Mouse (Mus musculus) 3T3-L1 (cell line): ENCODE measurements around the gene Ly86.

Source experiments
- DNase-seq: peaks from one replicate; pipeline ENCODE4 v3.0.0-alpha.2; 2015; ENCODE audit warnings: low read depth, low spot score

Ly86 gene

DNA sequence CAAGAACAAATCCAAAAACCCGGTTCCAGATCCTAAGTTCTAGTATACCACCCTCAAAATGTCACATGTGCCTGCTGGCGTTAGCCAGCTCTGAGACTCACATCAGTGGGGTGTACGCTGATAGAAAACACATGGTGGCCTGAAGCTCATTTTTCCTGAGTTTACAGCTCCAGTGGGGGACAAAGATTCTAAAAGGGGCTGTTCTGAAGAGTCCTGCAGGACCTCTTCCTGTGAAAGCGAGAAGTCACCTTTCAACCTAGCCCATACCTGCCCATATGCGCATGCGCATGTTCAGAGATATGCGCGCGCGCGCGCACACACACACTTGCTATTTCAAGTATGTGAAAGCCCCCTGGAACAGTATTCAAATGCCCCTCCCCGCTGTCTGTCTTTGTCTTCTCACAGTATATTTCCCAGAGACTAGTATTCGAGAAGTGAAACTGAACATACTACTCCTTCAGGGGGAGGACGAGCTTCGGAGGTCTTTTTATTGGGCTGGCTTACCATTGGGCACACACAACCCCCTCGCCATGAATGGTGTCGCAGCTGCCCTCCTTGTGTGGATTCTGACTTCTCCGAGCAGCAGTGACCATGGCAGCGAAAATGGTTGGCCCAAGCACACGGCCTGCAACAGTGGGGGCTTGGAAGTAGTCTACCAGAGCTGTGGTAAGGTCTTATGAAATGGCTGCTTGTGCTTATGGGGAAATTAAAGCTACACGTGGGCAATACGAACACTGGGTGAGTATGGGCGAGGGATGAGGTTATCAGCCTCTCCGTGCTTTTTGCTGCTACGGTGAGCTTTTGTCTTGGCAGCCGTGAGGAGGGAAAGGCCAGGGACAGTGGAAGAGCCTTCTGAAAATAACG, at the start of gene Ly86:
Gene Ly86 (plus strand): TSS at position 300 of the 864 bp plus-strand sequence.
- DNase-seq, result no peak

GRCm38 (mm10) chr13:37297886-37298285, 47.1 kb upstream of the Ly86 start:
- DNase-seq, result no peak

GRCm38 (mm10) chr13:37298856-37299255, 46.2 kb upstream of the Ly86 start:
- DNase-seq, result peak; percentile 59

DNA sequence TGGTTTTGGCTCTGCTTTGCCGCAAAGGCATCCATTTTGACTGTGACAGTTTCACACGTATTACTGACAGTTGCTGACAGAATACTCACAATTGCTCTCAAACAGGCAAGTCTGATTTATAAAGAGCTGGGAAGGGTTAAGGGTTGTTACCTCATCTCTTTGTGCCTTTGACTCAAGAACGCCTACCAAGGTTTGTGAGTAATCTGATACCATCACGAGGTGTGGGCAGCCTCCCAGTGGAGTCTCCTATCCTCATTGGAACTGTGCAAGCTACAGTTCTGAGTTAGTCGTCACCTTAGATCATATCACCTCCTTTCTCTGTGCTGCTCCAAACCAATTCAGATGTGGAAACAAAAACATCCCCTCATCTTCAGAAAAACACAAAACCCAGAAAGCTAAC, 42.1 kb upstream of the Ly86 start:
- peak; percentile 93 for DNase-seq

- DNase-seq, result no peak
Measured at GRCm38 (mm10) chr13:37308006-37308405, 37.0 kb upstream of the Ly86 start.

DNA sequence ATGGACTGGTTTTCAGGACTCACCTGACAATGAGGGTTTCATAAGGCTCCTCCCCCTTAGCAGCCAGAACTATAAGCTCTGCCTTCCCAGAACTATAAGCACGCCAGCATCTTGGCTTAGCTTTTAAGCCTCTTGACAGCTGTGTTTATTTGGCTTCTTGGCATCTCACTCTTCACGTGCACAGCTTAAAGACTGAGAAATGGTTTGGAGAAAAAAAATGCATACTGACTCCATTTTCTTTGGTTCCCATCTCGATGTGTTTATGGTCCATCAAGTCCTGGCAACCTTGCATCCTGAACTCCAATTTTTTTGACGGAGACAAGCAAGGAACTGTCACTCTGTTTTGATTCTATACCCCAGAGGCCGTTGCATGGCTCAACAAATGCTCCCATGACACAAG, 35.7 kb upstream of the Ly86 start:
- DNase-seq, result no peak

- DNase-seq, result no peak
Measured at GRCm38 (mm10) chr13:37310331-37310730, 34.7 kb upstream of the Ly86 start.

- no peak for DNase-seq
Measured at GRCm38 (mm10) chr13:37311555-37312221, 33.3 kb upstream of the Ly86 start.

GRCm38 (mm10) chr13:37312222-37312928, 32.6 kb upstream of the Ly86 start:
- DNase-seq, result peak; percentile 95

DNA sequence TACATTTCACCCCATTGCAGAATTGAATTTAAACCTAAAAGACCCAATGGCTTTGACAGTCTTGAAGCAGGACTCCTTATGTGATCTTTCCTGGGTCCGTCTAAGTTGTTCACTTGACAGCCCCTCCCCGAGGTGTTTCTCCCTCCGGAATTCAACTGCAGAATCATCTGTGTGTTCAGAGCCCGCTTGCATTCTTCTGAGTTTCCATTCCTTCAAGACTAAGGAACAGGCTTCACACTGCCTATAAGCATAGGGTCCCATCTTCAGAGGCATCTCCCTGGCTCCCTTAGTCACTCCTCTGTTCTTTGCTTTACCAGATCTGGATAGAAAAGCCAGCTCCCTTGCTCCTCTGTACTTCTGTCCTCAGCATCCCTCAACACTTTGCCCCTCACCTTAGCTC, 32.1 kb upstream of the Ly86 start:
- no peak for DNase-seq

DNA sequence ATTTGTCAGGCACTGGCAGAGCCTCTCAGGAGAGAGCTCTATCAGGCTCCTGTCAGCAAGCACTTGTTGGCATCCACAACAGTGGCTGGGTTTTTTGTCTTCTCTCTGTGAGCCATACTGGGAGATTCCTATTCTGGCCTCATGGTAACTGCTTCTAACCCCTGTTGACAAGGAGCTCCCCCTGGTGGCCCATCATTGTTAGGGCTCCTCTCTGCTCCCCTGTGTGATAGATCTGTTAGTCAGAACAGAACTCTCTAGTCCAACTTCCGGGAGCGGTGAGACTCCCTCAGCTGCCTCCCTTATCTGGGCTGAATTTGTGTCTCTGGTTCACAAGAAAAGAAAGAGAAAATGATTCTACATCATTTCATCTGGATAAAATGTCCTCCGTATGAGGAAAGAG, 19.5 kb upstream of the Ly86 start:
- peak; percentile 84 for DNase-seq

DNA sequence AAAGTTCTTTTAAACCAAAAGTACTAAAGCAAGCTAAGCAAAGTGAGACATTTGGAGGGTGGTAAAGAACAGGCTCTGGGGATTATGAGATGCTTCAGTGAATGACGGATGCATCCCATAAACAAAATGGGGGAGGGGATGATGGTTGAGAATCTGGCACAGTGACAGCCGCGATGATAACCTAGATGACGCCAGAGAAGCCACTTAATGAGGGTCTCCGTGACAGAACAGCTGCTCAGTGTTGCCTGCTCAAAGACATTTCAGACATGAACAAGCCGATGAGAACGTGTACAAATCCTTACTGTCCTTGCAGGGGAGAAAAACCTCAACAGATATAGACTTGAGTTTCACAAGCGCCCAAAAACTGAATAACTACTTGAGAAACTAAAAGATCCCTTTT, 15.3 kb upstream of the Ly86 start:
- DNase-seq, result no peak

- no peak for DNase-seq
Measured at GRCm38 (mm10) chr13:37330971-37331370, 14.0 kb upstream of the Ly86 start.

GRCm38 (mm10) chr13:37332779-37333543, 12.0 kb upstream of the Ly86 start:
- DNase-seq, result no peak

DNA sequence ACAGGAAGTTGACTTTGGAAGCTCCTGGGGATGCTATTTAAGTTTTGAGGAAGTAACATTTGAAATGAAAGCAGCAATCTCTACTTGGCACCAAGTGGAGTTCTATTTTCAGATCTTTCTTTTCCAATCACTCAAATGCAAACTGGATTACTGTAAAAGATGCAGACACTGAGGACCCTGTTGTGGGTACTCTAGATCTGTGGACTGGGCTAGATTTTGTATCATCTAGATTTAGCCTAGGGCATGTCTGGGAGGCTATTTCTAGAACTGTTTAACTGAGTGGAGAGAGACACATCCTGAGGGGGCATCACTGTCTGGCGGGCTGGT, 11.5 kb upstream of the Ly86 start:
- no peak for DNase-seq

- no peak for DNase-seq
Measured at GRCm38 (mm10) chr13:37337269-37337668, 7.7 kb upstream of the Ly86 start.

- DNase-seq, result no peak
Measured at GRCm38 (mm10) chr13:37337871-37338270, 7.1 kb upstream of the Ly86 start.

GRCm38 (mm10) chr13:37342804-37343203, 2.2 kb upstream of the Ly86 start:
- DNase-seq, result peak; percentile 45

DNA sequence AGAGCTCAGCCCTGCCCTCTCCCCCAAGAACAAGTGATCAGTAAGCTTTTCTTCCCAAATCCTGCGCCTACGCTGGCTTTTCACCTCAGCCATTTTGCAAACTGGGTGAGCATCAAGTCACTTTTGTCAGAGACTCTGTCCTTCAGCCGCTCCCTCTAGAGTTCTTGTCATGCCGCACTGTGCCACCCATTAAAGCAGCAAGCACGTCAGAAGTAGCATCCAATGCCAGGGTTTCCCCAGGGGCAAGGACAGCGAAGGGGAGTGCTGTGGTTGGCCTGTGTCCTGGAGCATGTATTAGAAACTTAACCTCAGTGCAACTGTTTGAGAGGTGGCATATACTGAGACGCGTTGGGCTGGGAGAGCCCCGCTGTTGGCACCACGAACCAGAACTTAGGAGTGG, 815 bp downstream of the Ly86 start:
- DNase-seq, result no peak

DNA sequence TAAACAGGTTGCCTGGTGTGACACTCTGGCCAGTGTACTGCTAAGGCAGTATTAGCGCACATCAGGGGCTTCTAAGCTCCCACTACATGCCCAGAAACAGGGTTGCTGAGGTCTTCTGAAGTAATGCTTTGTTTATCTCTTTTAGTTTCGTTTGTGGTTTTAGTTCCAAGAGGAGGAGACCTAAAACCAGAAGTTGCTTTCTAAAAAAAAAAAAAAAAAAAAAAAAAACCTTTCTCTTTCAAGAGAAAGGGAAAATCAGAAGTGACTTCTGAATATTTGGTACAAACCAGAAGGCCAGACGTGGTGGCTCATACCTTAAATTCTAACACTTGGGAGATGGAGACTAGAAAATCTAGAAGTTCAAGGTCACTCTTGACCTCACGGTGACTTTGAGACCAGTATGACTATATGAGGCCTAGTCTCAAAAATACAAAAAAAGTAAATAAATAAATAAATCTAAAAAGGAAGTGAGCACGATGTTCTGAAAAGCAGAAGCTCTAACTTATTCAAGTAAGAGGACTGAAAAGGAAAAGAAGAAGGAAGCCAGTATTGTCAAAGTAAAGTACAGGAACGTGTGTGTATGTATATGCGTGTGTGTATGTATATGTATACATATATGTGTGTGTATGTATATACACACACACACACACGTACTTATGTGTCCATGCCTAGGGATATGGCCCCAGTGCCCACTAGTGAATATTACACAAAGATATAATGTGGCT, 3.0 kb downstream of the Ly86 start:
- no peak for DNase-seq

DNA sequence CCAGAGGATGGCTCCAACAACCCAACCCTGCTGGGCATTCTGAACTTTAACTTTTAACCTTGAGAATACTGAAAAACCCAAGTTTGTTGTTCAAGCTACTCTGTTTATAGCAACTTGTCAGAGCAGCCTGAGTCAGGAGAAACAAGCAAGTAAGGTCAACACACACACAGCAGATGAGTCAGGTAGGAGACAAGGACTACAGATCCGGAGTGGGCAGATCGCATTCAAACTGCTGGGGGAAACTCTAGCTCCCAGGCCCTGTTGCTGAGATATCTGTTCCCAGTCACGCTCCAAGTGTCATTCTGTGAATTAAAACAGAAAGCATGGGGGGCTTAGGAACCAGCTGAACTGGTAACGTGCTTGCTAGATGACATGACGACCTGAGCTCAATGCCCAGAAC, 4.0 kb downstream of the Ly86 start:
- DNase-seq, result no peak
